Mouse (Mus musculus) liver, postnatal 0 days (tissue): ENCODE results near the gene Phpt1.

ENCODE experiments used
- CTCF ChIP-seq: sonication (generic); IDR thresholded peaks from 2 replicates; pipeline ENCODE4 v1.5.1; 2016; ENCODE audit warnings: antibody characterized with exemption, low read depth
- EP300 ChIP-seq: IDR thresholded peaks from 2 replicates; pipeline ENCODE4 v1.6.1; 2016; ENCODE audit warnings: antibody characterized with exemption, low read depth, mild to moderate bottlenecking

GRCm38 (mm10) chr2:25574136-25574535 lies 888 bp downstream of the Phpt1 start:
- no peak for TF ChIP-seq CTCF
- TF ChIP-seq EP300, result no peak
